Mouse (Mus musculus) natural killer cell, adult 2 months (primary cell): ENCODE results near the gene Srarp.

Experiments used
- DNase-seq, 2 experiments: peaks; one replicate each; pipeline ENCODE4 v3.0.0; 2022; ENCODE audit warnings: low spot score in 2 of 2

Gene Srarp

DNA sequence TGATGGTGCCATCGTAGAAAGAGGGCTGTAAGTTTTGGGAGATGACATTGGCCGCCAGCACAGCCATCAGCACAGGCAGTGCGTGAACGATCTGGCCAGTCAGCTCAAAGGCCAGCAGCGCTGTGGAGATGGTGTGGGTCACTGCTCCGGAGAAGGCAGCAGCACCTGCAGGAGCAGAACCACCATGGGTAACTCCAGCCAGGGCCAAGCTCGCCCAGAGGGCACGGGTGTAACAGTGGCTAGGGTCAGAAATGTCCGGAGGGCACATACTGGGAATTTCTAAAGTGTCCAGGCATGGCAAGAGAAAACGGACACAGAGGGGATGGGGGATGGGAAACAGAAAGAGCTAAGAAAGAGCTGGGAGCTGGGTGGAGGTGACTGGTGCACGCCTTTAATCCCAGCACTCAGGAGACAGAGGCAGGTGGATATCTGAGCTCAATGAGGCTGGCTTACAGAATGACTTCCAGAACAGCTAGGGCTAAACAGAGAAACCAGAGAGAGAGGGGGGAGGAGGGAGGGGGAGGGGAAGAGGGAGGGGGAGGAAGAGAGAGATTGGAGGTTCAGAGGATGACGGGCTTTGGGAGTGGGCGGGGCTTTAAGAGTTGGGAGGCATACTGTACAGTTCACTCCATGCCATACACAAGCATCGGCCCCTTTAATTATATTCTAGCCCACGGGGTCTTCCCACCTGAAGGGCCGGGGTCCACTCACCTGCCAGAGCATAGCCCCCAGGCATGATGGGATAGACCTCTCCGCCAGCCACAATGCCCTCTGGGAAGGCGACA, 46.3 kb downstream of the Srarp start:
- no peak for DNase-seq

- no peak for DNase-seq
Measured at GRCm38 (mm10) chr4:141387933-141388332, 48.0 kb downstream of the Srarp start.

GRCm38 (mm10) chr4:141387093-141387784, 48.7 kb downstream of the Srarp start:
- DNase-seq: peak; percentile 48 to 64

DNA sequence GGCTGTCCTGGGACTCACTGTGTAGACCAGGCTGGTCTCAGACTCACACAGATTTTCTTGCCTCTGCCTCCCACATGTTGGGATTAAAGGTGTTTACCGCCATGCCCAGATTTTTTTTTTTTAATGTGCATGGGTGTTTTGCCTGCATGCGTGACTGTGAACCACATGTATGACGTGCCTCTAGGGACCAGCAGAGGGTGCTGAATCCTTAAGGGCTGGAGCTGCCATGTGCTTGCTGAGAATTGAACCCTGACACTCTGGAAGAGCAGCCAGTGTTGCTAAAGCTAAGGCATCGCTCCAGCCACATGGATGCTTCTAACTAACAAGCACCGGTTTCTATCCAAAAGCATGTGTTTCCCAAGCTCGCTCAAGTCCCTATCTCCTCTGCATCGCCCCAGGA, 49.8 kb downstream of the Srarp start:
- DNase-seq: no peak

- peak; percentile 35 to 49 for DNase-seq
Measured at GRCm38 (mm10) chr4:141385275-141385674, 50.6 kb downstream of the Srarp start.
